Mouse (Mus musculus) kidney, postnatal 0 days (tissue): ENCODE results near the gene 5730522E02Rik. TPM values are rescaled to one million over a fixed set of nuclear protein-coding genes. Genes with fewer than 3 reads are reported as not detected.

Source experiments
- ATAC-seq: fragments of 200-750 bp; cut with Nextera tagmentation; replicated peaks from 2 replicates; pipeline ENCODE4 v1.8.0; 2017; ENCODE audit warnings: low read depth, moderate number of reproducible peaks, moderate TSS enrichment, moderate library complexity; ENCODE audit not compliant: low FRiP score
- DNase-seq: peaks from one replicate; pipeline ENCODE4 v3.0.0-alpha.2; 2016; ENCODE audit warnings: low spot score
- H3K27ac ChIP-seq: fragments of 300-500 bp; sonication (generic); 2 replicates; pipeline ENCODE4 v1.5.1; 2014; ENCODE audit warnings: mild to moderate bottlenecking
- H3K27me3 ChIP-seq: fragments of 300-500 bp; sonication (generic); 2 replicates; pipeline ENCODE4 v1.6.1; 2014; ENCODE audit warnings: low read length, mixed read lengths; ENCODE audit not compliant: insufficient read depth
- H3K36me3 ChIP-seq: fragments of 300-500 bp; sonication (generic); 2 replicates; pipeline ENCODE4 v1.6.1; 2014; ENCODE audit warnings: low read length, mixed read lengths; ENCODE audit not compliant: insufficient read depth
- H3K4me1 ChIP-seq: fragments of 300-500 bp; sonication (generic); replicated peaks from 2 replicates; pipeline ENCODE4 v1.6.1; 2014; ENCODE audit warnings: antibody characterized with exemption, low read length, mixed read lengths; ENCODE audit not compliant: insufficient read depth
- H3K4me2 ChIP-seq: fragments of 300-500 bp; sonication (generic); 2 replicates; pipeline ENCODE4 v1.6.1; 2014; ENCODE audit warnings: mild to moderate bottlenecking, low read length, moderate library complexity, mixed read lengths
- H3K4me3 ChIP-seq: fragments of 300-500 bp; sonication (generic); replicated peaks from 2 replicates; pipeline ENCODE4 v1.5.1; 2014; ENCODE audit warnings: low read depth, low read length
- H3K9ac ChIP-seq: fragments of 300-500 bp; sonication (generic); 2 replicates; pipeline ENCODE4 v1.6.1; 2014; ENCODE audit warnings: low read depth, low read length
- H3K9me3 ChIP-seq: fragments of 300-500 bp; sonication (generic); replicated peaks from 2 replicates; pipeline ENCODE4 v1.6.1; 2016; ENCODE audit warnings: low read length, inconsistent platforms, mixed read lengths
- CTCF ChIP-seq: IDR thresholded peaks from 2 replicates; pipeline ENCODE4 v1.5.1; 2016; ENCODE audit warnings: antibody characterized with exemption, low read depth, mild to moderate bottlenecking, moderate library complexity
- WGBS: fragments of 180-500 bp; shearing (Covaris S2); extraction: QIAGEN DNeasy Blood & Tissue Kit; methylation state at CpG from one replicate; pipeline ENCODE4 v1.1.7; 2014; 5-methylcytosine and 5-hydroxymethylcytosine counted together
- polyA plus RNA-seq: library from polyadenylated mRNA; unstranded; fragments of >200 nt; fragmentation: Nextera tagmentation; extraction: Ambion mirVana; gene quantifications from 2 replicates; pipeline ENCODE4 v1.2.1, GENCODE M21; 2015

5730522E02Rik gene
- polyA plus RNA-seq, 1 experiment from 2014 or later: 1.7 TPM

DNA sequence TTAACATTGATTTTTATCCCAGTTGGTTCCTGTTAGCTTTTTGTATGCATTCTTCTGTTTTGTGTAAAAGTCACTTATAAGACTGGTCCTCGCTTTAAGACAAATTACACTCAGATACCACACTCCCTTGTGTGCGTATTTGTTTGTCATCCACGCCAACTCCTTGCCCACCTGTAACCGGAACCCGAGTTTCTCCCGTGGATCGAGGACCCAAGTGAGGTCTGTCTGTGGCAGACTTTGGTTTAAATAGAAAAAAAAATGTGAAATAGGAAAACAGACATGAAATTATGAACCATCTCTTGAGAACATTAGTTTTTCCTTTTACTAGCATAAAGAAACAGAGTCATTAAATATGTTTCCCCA, 43.0 kb downstream of the 5730522E02Rik start:
- no peak for TF ChIP-seq CTCF
- no peak overlapping the region for H3K4me2 ChIP-seq
- no peak for ATAC-seq

DNA sequence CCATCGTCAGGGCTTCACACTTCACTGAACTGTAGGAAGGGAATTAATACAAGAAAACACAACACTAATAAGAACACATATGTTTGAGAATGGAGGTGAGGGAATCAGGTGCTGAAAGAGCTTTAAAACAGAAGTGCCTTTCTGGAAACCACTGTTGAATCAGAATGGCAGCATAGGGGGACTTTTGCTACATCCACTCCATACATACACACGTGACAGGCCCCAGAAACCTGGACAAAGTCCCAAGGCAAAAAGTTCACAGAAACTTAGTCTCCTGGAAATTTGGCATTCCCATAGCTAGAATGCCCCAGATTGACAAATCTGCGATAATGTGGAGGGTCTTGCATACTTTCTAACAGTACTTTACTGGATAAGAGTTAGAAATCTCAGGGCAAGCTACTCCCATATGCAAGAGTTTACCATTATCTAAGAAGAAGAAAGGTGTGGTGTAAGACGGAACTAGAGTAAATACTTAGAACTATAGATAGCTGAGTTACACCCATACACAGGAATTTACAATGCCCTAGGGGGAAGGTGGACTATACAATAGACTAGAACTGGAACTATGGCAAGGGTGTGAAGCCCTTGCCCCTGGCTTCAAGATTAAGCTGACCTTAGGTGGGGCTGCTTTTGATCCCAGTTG, 43.5 kb downstream of the 5730522E02Rik start:
- Histone ChIP-seq H3K4me2 (no peak overlapping the region), H3K9ac (no peak overlapping the region), H3K4me3 (no peak overlapping the region), H3K36me3 (no peaks in the 10 kb centered on the region), H3K4me1 (no peaks in the 10 kb centered on the region), H3K27me3 (no peaks in the 10 kb centered on the region), H3K9me3 (no peaks in the 10 kb centered on the region), H3K27ac (no peak overlapping the region)
- ATAC-seq: no peak
- whole genome bisulfite sequencing: 71% methylated on average over 4 of the region's 4 CpGs
- DNase-seq: no peak
- no peak for TF ChIP-seq CTCF

More for the DNA sequence above, 43.0 kb downstream of the 5730522E02Rik start:
- no peaks in the 10 kb centered on the region for H3K27me3 ChIP-seq
- no peak for DNase-seq
- no peak overlapping the region for H3K27ac ChIP-seq
- no peaks in the 10 kb centered on the region for H3K36me3 ChIP-seq
- H3K4me3 ChIP-seq: no peak overlapping the region
- 87% methylated on average over 7 of the region's 7 CpGs for WGBS
- H3K9ac ChIP-seq: no peak overlapping the region
- no peaks in the 10 kb centered on the region for H3K9me3 ChIP-seq
- no peaks in the 10 kb centered on the region for H3K4me1 ChIP-seq

DNA sequence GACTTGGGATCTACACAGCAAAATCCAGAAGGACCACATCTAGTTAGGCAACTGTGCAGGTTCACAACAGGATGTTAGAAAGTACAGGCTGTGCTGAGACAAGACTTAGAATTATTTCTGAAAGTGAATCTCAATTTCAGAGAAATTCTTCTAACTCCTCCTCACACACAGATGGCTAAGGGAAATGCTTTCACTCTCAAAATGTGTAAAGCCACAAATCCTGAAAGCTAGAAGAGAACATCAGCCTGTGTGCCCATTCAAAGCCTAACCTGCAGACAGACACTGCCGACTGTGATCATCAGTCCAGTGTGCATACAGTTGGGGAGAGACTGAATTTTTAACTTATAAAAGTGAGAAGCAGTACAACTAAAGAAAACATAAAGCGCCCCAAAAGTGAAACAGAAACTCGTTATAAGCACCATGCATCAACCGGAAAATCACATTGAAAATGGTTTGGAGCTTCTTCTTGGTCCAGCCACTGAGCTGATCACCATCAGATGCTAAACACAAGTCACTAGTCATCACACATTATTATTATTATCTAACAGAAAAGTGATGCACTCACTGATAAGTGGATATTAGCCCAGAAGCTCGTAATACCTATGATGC, 45.8 kb downstream of the 5730522E02Rik start:
- H3K4me3 ChIP-seq: no peak overlapping the region
- DNase-seq (no peak), ATAC-seq (no peak)
- no peaks in the 10 kb centered on the region for H3K4me1 ChIP-seq
- no peaks in the 10 kb centered on the region for H3K9me3 ChIP-seq
- H3K27me3 ChIP-seq: no peaks in the 10 kb centered on the region
- no peak overlapping the region for H3K4me2 ChIP-seq
- no peaks in the 10 kb centered on the region for H3K36me3 ChIP-seq
- no peak overlapping the region for H3K27ac ChIP-seq
- no peak for TF ChIP-seq CTCF
- no peak overlapping the region for H3K9ac ChIP-seq
- WGBS: 92% methylated on average over 5 of the region's 5 CpGs

DNA sequence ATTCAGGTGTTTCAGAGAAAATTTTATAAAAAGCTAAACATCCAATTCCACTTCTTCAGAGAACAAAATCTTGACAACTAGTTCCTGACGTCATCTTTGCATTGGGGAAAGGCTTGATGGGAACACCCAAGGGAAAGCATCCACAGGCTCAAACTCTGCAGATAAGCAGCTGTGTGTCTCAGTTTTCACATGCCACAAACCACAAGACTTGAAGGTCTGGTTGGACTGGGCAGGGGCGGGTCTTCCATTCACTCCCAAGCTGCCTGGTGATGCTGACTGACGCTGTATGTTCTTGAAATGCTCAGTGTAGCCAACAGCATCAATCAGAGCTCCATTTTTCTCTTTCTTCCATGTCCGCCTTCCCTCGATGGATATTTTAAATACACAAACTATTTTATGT, 49.2 kb downstream of the 5730522E02Rik start:
- DNase-seq (no peak), ATAC-seq (no peak)
- WGBS: 82% methylated on average over 5 of the region's 5 CpGs

DNA sequence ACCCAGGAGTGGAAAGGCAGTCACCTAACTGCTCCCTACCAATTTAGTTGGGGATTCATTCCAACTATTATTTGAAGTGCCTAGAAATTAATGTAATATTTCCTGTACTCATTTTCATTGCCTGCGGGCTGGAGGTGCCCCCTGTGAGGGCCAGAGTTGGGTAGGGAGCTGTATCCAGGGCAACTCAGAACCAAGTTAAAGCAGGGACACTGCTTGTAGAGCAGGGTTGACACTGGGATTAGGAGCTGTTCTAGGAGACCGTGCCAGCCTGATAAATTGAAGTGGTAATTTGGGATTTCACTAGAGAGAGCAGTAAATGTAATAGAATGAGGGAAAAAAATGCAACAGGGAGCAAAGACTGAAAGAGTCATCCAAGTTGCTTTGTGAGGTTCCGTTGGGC, 51.5 kb downstream of the 5730522E02Rik start:
- WGBS: 73% methylated on average over 3 of the region's 3 CpGs
- no peaks in the 10 kb centered on the region for H3K27me3 ChIP-seq
- no peak overlapping the region for H3K4me2 ChIP-seq
- H3K4me1 ChIP-seq: no peaks in the 10 kb centered on the region
- H3K9ac ChIP-seq: no peak overlapping the region
- DNase-seq (no peak), ATAC-seq (no peak)
- TF ChIP-seq CTCF: no peak
- no peaks in the 10 kb centered on the region for H3K9me3 ChIP-seq
- H3K27ac ChIP-seq: no peak overlapping the region
- no peak overlapping the region for H3K4me3 ChIP-seq
- H3K36me3 ChIP-seq: no peaks in the 10 kb centered on the region

More for the DNA sequence above, 49.2 kb downstream of the 5730522E02Rik start:
- no peaks in the 10 kb centered on the region for H3K4me1 ChIP-seq
- TF ChIP-seq CTCF: no peak
- no peaks in the 10 kb centered on the region for H3K36me3 ChIP-seq
- H3K9ac ChIP-seq: no peak overlapping the region
- H3K4me2 ChIP-seq: no peak overlapping the region
- H3K27me3 ChIP-seq: no peaks in the 10 kb centered on the region
- no peaks in the 10 kb centered on the region for H3K9me3 ChIP-seq
- H3K27ac ChIP-seq: no peak overlapping the region
- no peak overlapping the region for H3K4me3 ChIP-seq

DNA sequence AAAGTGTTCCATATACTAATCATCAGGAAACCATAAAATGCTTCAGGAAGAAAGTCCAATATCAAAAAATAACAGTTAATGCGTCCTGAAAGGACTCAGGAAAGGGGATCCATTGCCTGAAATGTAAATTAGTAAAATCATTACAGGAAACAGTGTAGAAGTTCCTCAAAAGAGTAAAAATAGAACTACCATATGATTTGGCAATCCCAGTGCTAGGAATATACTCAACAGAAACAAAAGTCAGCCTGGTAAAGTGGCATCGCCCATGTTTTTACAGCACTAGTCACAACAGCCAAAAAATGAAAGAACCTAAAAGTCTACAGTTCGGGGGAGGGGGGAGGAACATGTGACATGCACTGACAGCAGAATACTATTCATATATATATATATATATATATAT, 70.5 kb downstream of the 5730522E02Rik start:
- no peak for DNase-seq
- H3K4me3 ChIP-seq: no peak overlapping the region
- H3K4me1 ChIP-seq: no peaks in the 10 kb centered on the region
- H3K27me3 ChIP-seq: no peaks in the 10 kb centered on the region
- no peak for ATAC-seq
- TF ChIP-seq CTCF: no peak
- H3K27ac ChIP-seq: no peak overlapping the region
- WGBS: 78% methylated on average over 3 of the region's 3 CpGs
- H3K9me3 ChIP-seq: no peaks in the 10 kb centered on the region
- no peak overlapping the region for H3K9ac ChIP-seq
- H3K4me2 ChIP-seq: no peak overlapping the region
- H3K36me3 ChIP-seq: no peaks in the 10 kb centered on the region

DNA sequence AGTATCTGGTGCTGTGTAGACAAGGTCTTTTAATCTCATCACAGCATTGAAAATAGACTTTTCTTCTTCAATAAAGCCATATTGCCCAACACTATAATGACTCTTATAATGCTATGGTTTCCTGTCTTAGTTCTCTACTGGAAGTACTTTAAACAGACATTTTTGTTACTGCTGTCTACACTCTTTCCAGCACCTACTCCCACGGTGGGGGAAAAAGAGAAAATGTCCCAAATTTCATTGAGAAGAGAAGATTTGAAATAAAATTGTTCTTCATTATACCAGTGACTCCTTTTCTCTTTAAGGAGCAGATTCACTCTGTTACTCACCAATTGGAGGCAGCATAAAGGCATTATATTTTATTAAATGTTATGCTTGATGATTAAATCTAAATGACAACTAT, 72.5 kb downstream of the 5730522E02Rik start:
- Histone ChIP-seq H3K36me3 (no peaks in the 10 kb centered on the region), H3K4me1 (no peaks in the 10 kb centered on the region), H3K27ac (no peak overlapping the region), H3K4me3 (no peak overlapping the region), H3K9ac (no peak overlapping the region), H3K27me3 (no peaks in the 10 kb centered on the region), H3K9me3 (no peaks in the 10 kb centered on the region), H3K4me2 (no peak overlapping the region)
- no peak for TF ChIP-seq CTCF
- ATAC-seq: no peak
- DNase-seq: no peak
- 97% methylated on average over 1 of the region's 1 CpGs for WGBS
